Mouse (Mus musculus) megakaryocyte, embryonic 14.5 days (primary cell): Measurements from ENCODE around the gene Hoxb7.

Source experiments
- FLI1 ChIP-seq: IDR thresholded peaks from 2 replicates; pipeline ENCODE4 v1.6.1; 2012; ENCODE audit warnings: low read length, inconsistent platforms, mixed read lengths
- GATA1 ChIP-seq: IDR thresholded peaks from 3 replicates; pipeline ENCODE4 v1.6.1; 2012; ENCODE audit warnings: mixed read lengths, low read length, inconsistent platforms, borderline replicate concordance

DNA sequence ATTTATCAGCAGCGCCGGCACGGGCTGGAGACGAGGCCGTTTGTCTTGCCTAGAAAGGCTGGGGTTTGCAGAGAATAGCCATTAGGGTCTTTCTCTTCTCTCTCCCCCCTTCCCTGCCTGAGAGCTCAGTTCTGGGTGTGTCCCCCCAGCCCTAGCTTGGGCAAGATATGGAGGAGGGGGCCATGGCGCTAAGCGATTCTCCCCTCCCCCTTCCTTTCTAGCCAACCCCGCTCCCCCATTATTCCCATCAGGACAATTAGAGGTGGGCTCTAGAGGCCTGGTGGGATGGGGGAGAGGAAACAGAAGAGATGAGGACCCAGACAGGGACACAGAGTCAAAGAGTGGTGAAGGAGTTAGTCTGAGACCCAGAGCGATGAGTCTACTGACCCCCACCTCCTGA, 988 bp downstream of the Hoxb7 start:
- no peak for TF ChIP-seq GATA1
- TF ChIP-seq FLI1, result no peak
